Mouse (Mus musculus): ENCODE results near the gene Aco1. TPM values are rescaled to one million over a fixed set of nuclear protein-coding genes. Genes with fewer than 3 reads are reported as not detected.

Gene Aco1
- polyA plus RNA-seq, 1 experiment from 2014 or later = 41.1 TPM

- Histone ChIP-seq H3K4me3 (ENCODE audit: low read depth, low read length) (no peak overlapping the region), H3K27me3 (ENCODE audit: insufficient read depth, low read length) (no peaks in the 10 kb centered on the region), H3K4me2 (ENCODE audit: low read depth, low read length) (no peak overlapping the region), H3K9me3 (ENCODE audit: low read length) (no peaks in the 10 kb centered on the region), H3K4me1 (ENCODE audit: insufficient read depth) (no peaks in the 10 kb centered on the region), H3K36me3 (replicated peaks; ENCODE audit: insufficient read depth, low read length) (peaks cover 35% of the 10 kb centered on the region), H3K9ac (replicated peaks) (no peak overlapping the region), H3K27ac (ENCODE audit: low read depth) (no peak overlapping the region)
- no peak for TF ChIP-seq EP300 (IDR thresholded peaks at IDR 0.05; ENCODE audit: low read depth)
- no peak for TF ChIP-seq CTCF (IDR thresholded peaks at IDR 0.05; ENCODE audit: low read depth)
- DNase-seq (no peak), ATAC-seq (no peak)
- 71% methylated on average over 2 of the region's 2 CpGs for WGBS (ENCODE audit: insufficient replicate concordance)
Measured at GRCm38 (mm10) chr4:40192246-40192645, 49.4 kb downstream of the Aco1 start.

GRCm38 (mm10) chr4:40193461-40193860 is 50.6 kb downstream of the Aco1 start:
- H3K4me1 ChIP-seq (ENCODE audit: insufficient read depth) = no peaks in the 10 kb centered on the region
- no peak for ATAC-seq
- H3K36me3 ChIP-seq (replicated peaks; ENCODE audit: insufficient read depth, low read length) = peaks cover 45% of the 10 kb centered on the region
- no peak overlapping the region for H3K9ac ChIP-seq (replicated peaks)
- H3K4me3 ChIP-seq (ENCODE audit: low read depth, low read length) = no peak overlapping the region
- no peaks in the 10 kb centered on the region for H3K27me3 ChIP-seq (ENCODE audit: insufficient read depth, low read length)
- H3K4me2 ChIP-seq (ENCODE audit: low read depth, low read length) = no peak overlapping the region
- DNase-seq = no peak
- no peak overlapping the region for H3K27ac ChIP-seq (ENCODE audit: low read depth)
- H3K9me3 ChIP-seq (ENCODE audit: low read length) = no peaks in the 10 kb centered on the region
- WGBS (ENCODE audit: insufficient replicate concordance) = 63% methylated on average over 9 of the region's 9 CpGs
- TF ChIP-seq EP300 (IDR thresholded peaks at IDR 0.05; ENCODE audit: low read depth) (no peak), CTCF (IDR thresholded peaks at IDR 0.05; ENCODE audit: low read depth) (no peak)

- Histone ChIP-seq H3K27ac (ENCODE audit: low read depth) (no peak overlapping the region), H3K4me2 (ENCODE audit: low read depth, low read length) (no peak overlapping the region), H3K4me3 (ENCODE audit: low read depth, low read length) (no peak overlapping the region), H3K9ac (replicated peaks) (no peak overlapping the region), H3K27me3 (ENCODE audit: insufficient read depth, low read length) (no peaks in the 10 kb centered on the region), H3K36me3 (replicated peaks; ENCODE audit: insufficient read depth, low read length) (peaks cover 37% of the 10 kb centered on the region), H3K9me3 (ENCODE audit: low read length) (no peaks in the 10 kb centered on the region), H3K4me1 (ENCODE audit: insufficient read depth) (no peaks in the 10 kb centered on the region)
- DNase-seq (no peak), ATAC-seq (no peak)
- 74% methylated on average over 2 of the region's 2 CpGs for WGBS (ENCODE audit: insufficient replicate concordance)
- TF ChIP-seq CTCF (IDR thresholded peaks at IDR 0.05; ENCODE audit: low read depth) (no peak), EP300 (IDR thresholded peaks at IDR 0.05; ENCODE audit: low read depth) (no peak)
Measured at GRCm38 (mm10) chr4:40195336-40195735, 52.5 kb downstream of the Aco1 start.

GRCm38 (mm10) chr4:40202205-40202604 is 59.3 kb downstream of the Aco1 start:
- 67% methylated on average over 6 of the region's 6 CpGs for WGBS (ENCODE audit: insufficient replicate concordance)
- Histone ChIP-seq H3K4me1 (ENCODE audit: insufficient read depth) (no peaks in the 10 kb centered on the region), H3K36me3 (replicated peaks; ENCODE audit: insufficient read depth, low read length) (peaks cover 34% of the 10 kb centered on the region), H3K4me3 (ENCODE audit: low read depth, low read length) (no peak overlapping the region), H3K9me3 (ENCODE audit: low read length) (no peaks in the 10 kb centered on the region), H3K4me2 (ENCODE audit: low read depth, low read length) (no peak overlapping the region), H3K27ac (ENCODE audit: low read depth) (no peak overlapping the region), H3K9ac (replicated peaks) (no peak overlapping the region), H3K27me3 (ENCODE audit: insufficient read depth, low read length) (no peaks in the 10 kb centered on the region)
- TF ChIP-seq CTCF (IDR thresholded peaks at IDR 0.05; ENCODE audit: low read depth) (no peak), EP300 (IDR thresholded peaks at IDR 0.05; ENCODE audit: low read depth) (no peak)
- DNase-seq (no peak), ATAC-seq (no peak)

- 91% methylated on average over 3 of the region's 3 CpGs for WGBS (ENCODE audit: insufficient replicate concordance)
Measured at GRCm38 (mm10) chr4:40204374-40204773, 61.5 kb downstream of the Aco1 start.

GRCm38 (mm10) chr4:40205231-40205903 is 62.5 kb downstream of the Aco1 start:
- peak; percentile 30 for DNase-seq
- 83% methylated on average over 22 of the region's 22 CpGs for WGBS (ENCODE audit: insufficient replicate concordance)
- H3K9ac ChIP-seq (replicated peaks) = no peak overlapping the region
- no peak overlapping the region for H3K27ac ChIP-seq (ENCODE audit: low read depth)
- no peak overlapping the region for H3K4me2 ChIP-seq (ENCODE audit: low read depth, low read length)
- H3K36me3 ChIP-seq (replicated peaks; ENCODE audit: insufficient read depth, low read length) = peaks cover 46% of the 10 kb centered on the region
- TF ChIP-seq EP300 (IDR thresholded peaks at IDR 0.05; ENCODE audit: low read depth) (no peak), CTCF (IDR thresholded peaks at IDR 0.05; ENCODE audit: low read depth) (no peak)
- H3K9me3 ChIP-seq (ENCODE audit: low read length) = no peaks in the 10 kb centered on the region
- peak; percentile 56; the same call in 1 of the 2 replicates for ATAC-seq
- H3K27me3 ChIP-seq (ENCODE audit: insufficient read depth, low read length) = no peaks in the 10 kb centered on the region
- no peaks in the 10 kb centered on the region for H3K4me1 ChIP-seq (ENCODE audit: insufficient read depth)
- H3K4me3 ChIP-seq (ENCODE audit: low read depth, low read length) = no peak overlapping the region

More at GRCm38 (mm10) chr4:40204374-40204773, 61.5 kb downstream of the Aco1 start:
- Histone ChIP-seq H3K27me3 (ENCODE audit: insufficient read depth, low read length) (no peaks in the 10 kb centered on the region), H3K36me3 (replicated peaks; ENCODE audit: insufficient read depth, low read length) (peaks cover 36% of the 10 kb centered on the region), H3K4me2 (ENCODE audit: low read depth, low read length) (no peak overlapping the region), H3K4me1 (ENCODE audit: insufficient read depth) (no peaks in the 10 kb centered on the region), H3K27ac (ENCODE audit: low read depth) (no peak overlapping the region), H3K4me3 (ENCODE audit: low read depth, low read length) (no peak overlapping the region), H3K9me3 (ENCODE audit: low read length) (no peaks in the 10 kb centered on the region), H3K9ac (replicated peaks) (no peak overlapping the region)
- DNase-seq (no peak), ATAC-seq (no peak)
- TF ChIP-seq EP300 (IDR thresholded peaks at IDR 0.05; ENCODE audit: low read depth) (no peak), CTCF (IDR thresholded peaks at IDR 0.05; ENCODE audit: low read depth) (no peak)
